Mouse (Mus musculus): ENCODE measurements around the gene Prl8a1. TPM values are rescaled to one million over a fixed set of nuclear protein-coding genes. Genes with fewer than 3 reads are reported as not detected.

The Prl8a1 gene
- total RNA-seq (2014; rRNA removed) (not detected in 2 replicates), polyA plus RNA-seq (2015; fragmentation: Nextera tagmentation; extraction: Ambion mirVana) (not detected in 2 replicates)

DNA sequence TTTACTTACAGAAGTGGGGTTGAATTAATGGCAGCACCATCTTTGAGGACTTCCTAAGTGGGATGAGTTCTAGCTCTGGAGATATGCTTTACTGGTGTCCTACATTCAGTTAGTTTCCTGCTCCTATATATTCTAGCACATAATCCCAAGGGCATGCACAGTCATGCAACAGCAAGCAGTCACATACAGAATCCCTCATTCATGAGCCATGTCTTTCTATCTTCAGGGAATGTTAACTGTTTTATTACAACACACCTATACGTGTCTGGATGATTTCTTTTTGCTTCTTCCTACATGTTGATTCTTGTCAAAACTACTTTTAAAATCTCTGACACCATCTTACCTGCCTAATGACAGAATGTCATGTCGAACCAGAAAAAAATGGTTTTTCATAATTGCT, at the start of gene Prl8a1:
TSS of gene Prl8a1 (minus strand) at position 101 of the 400 bp plus-strand sequence.
- no peaks in the 10 kb centered on the region for H3K27me3 ChIP-seq (ENCODE audit: insufficient read depth, low read length)
- H3K4me3 ChIP-seq (ENCODE audit: low read depth, low read length): no peak within 1 kb of the TSS
- no peaks in the 10 kb centered on the region for H3K9me3 ChIP-seq (ENCODE audit: low read length)
- 88% methylated on average over 2 of the region's 2 CpGs for WGBS
- no peak within 1 kb of the TSS for H3K4me2 ChIP-seq (ENCODE audit: low read depth)
- TF ChIP-seq CTCF (IDR thresholded peaks at IDR 0.05; ENCODE audit: low read depth): no peak
- DNase-seq: no peak
- no peak within 1 kb of the TSS for H3K9ac ChIP-seq
- H3K27ac ChIP-seq (ENCODE audit: low read depth, low read length): no peak within 1 kb of the TSS
- no peak for ATAC-seq
- H3K36me3 ChIP-seq (ENCODE audit: insufficient read depth): no peaks in the 10 kb centered on the region
- no peaks in the 10 kb centered on the region for H3K4me1 ChIP-seq (ENCODE audit: insufficient read depth)

DNA sequence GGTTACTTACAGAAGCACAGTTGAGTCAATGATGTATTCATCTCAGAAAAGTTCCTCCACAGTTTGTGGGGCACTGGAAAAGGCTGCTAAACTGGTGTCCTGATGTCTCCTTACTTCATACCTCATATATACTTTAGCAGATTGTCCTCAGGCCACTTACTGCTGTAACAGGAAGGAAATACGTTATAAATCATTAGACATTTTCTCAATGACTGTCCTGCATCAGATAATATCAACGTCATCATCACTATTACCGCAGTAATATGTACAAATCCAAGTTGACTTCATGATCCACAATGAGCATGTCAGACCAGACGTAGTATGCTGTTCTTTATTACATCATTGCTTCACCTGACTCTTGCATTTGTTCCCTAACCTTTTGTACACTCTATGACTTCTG, 28.5 kb upstream of the Prl8a1 start, which contains the start of gene Prl7b1:
TSS of gene Prl7b1 (minus strand) at position 101 of the 400 bp plus-strand sequence.
- Histone ChIP-seq H3K4me3 (ENCODE audit: low read depth, low read length) (no peak within 1 kb of the TSS), H3K36me3 (ENCODE audit: insufficient read depth) (no peaks in the 10 kb centered on the region), H3K9ac (no peak within 1 kb of the TSS), H3K27ac (ENCODE audit: low read depth, low read length) (no peak within 1 kb of the TSS), H3K4me1 (ENCODE audit: insufficient read depth) (no peaks in the 10 kb centered on the region), H3K27me3 (ENCODE audit: insufficient read depth, low read length) (no peaks in the 10 kb centered on the region), H3K4me2 (ENCODE audit: low read depth) (no peak within 1 kb of the TSS), H3K9me3 (ENCODE audit: low read length) (no peaks in the 10 kb centered on the region)
- TF ChIP-seq CTCF (IDR thresholded peaks at IDR 0.05; ENCODE audit: low read depth): no peak
- no peak for DNase-seq
- WGBS: 86% methylated on average over 4 of the region's 4 CpGs
- no peak for ATAC-seq

DNA sequence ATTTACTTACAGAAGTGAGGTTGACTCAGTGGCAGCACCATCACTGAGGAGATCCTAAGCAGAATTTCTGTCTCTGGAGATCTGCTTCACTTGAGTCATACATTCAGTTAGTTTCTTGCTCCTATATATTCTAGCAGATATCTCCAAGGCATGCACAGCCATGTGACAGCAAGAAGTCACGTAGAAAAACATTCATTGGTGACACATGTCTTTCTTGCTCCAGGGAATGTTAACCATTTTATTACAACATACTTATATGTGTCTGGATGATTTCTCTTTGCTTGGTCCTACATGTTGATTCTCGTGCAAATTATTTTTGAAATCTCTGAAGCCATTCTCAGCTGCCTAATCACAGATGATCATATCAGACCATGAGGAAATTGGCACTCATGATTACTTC, 17.5 kb downstream of the Prl8a1 start, which contains the start of gene Prl8a9:
TSS of gene Prl8a9 (minus strand) at position 101 of the 400 bp plus-strand sequence.
- Histone ChIP-seq H3K27me3 (ENCODE audit: insufficient read depth, low read length) (no peaks in the 10 kb centered on the region), H3K9me3 (ENCODE audit: low read length) (no peaks in the 10 kb centered on the region), H3K4me1 (ENCODE audit: insufficient read depth) (no peaks in the 10 kb centered on the region), H3K36me3 (ENCODE audit: insufficient read depth) (no peaks in the 10 kb centered on the region), H3K4me3 (ENCODE audit: low read depth, low read length) (no peak within 1 kb of the TSS), H3K4me2 (ENCODE audit: low read depth) (no peak within 1 kb of the TSS), H3K27ac (ENCODE audit: low read depth, low read length) (no peak within 1 kb of the TSS), H3K9ac (no peak within 1 kb of the TSS)
- TF ChIP-seq CTCF (IDR thresholded peaks at IDR 0.05; ENCODE audit: low read depth): no peak
- no peak for DNase-seq
- WGBS: 88% methylated on average over 2 of the region's 2 CpGs
- no peak for ATAC-seq

DNA sequence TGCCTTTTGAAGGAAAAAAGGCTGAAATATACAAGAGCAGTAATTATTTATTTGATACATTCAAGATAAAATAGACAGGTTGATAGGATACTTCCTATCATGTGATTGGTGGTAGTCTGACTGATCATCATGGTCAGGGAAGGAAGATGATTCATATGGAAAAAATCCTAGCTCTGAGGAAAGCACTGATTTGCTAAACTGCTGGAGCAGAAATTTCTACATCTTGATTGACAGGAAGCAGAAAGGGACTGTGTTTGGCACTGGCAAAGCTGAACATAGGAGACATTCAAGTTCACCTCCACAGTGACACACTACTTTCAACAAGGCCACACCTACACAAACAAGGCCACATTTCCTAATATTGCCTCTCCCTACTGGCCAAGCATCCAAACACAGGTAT, 28.6 kb downstream of the Prl8a1 start:
- Histone ChIP-seq H3K9me3 (ENCODE audit: low read length) (no peaks in the 10 kb centered on the region), H3K27ac (ENCODE audit: low read depth, low read length) (no peak overlapping the region), H3K4me3 (ENCODE audit: low read depth, low read length) (no peak overlapping the region), H3K9ac (no peak overlapping the region), H3K4me1 (ENCODE audit: insufficient read depth) (no peaks in the 10 kb centered on the region), H3K4me2 (ENCODE audit: low read depth) (no peak overlapping the region), H3K27me3 (ENCODE audit: insufficient read depth, low read length) (no peaks in the 10 kb centered on the region), H3K36me3 (ENCODE audit: insufficient read depth) (no peaks in the 10 kb centered on the region)
- no peak for TF ChIP-seq CTCF (IDR thresholded peaks at IDR 0.05; ENCODE audit: low read depth)
- no peak for ATAC-seq
- DNase-seq: no peak

Other genes starting within 250 kb of the Prl8a1 start
- gene Prl8a2, start 236.5 kb downstream of the Prl8a1 start, total RNA-seq (2014; rRNA removed): not detected in 2 replicates
- gene Prl8a2, start 236.5 kb downstream of the Prl8a1 start, polyA plus RNA-seq (2015; fragmentation: Nextera tagmentation; extraction: Ambion mirVana): not detected in 2 replicates
- not detected in 2 replicates for gene Prl2b1, start 191.3 kb downstream of the Prl8a1 start, total RNA-seq (2014; rRNA removed)
- gene Prl2b1, start 191.3 kb downstream of the Prl8a1 start, polyA plus RNA-seq (2015; fragmentation: Nextera tagmentation; extraction: Ambion mirVana): not detected in 2 replicates
- not detected in 2 replicates for gene Prl8a6, start 143.5 kb downstream of the Prl8a1 start, total RNA-seq (2014; rRNA removed)
- gene Prl8a6, start 143.5 kb downstream of the Prl8a1 start, polyA plus RNA-seq (2015; fragmentation: Nextera tagmentation; extraction: Ambion mirVana): not detected in 2 replicates
- not detected in 2 replicates for gene Prl8a8, start 69.0 kb downstream of the Prl8a1 start, total RNA-seq (2014; rRNA removed)
- gene Prl8a8, start 69.0 kb downstream of the Prl8a1 start, polyA plus RNA-seq (2015; fragmentation: Nextera tagmentation; extraction: Ambion mirVana): not detected in 2 replicates
- not detected in 2 replicates for gene Prl8a9, start 17.6 kb downstream of the Prl8a1 start, total RNA-seq (2014; rRNA removed)
- not detected in 2 replicates for gene Prl8a9, start 17.6 kb downstream of the Prl8a1 start, polyA plus RNA-seq (2015; fragmentation: Nextera tagmentation; extraction: Ambion mirVana)
- not detected in 2 replicates for gene Prl7b1, start 28.4 kb upstream of the Prl8a1 start, total RNA-seq (2014; rRNA removed)
- not detected in 2 replicates for gene Prl7b1, start 28.4 kb upstream of the Prl8a1 start, polyA plus RNA-seq (2015; fragmentation: Nextera tagmentation; extraction: Ambion mirVana)
- gene Prl7a1, start 60.3 kb upstream of the Prl8a1 start, total RNA-seq (2014; rRNA removed): not detected in 2 replicates
- gene Prl7a1, start 60.3 kb upstream of the Prl8a1 start, polyA plus RNA-seq (2015; fragmentation: Nextera tagmentation; extraction: Ambion mirVana): not detected in 2 replicates
- not detected in 2 replicates for gene Prl7a2, start 85.9 kb upstream of the Prl8a1 start, total RNA-seq (2014; rRNA removed)
- not detected in 2 replicates for gene Prl7a2, start 85.9 kb upstream of the Prl8a1 start, polyA plus RNA-seq (2015; fragmentation: Nextera tagmentation; extraction: Ambion mirVana)
- gene Prl7d1, start 134.6 kb upstream of the Prl8a1 start, total RNA-seq (2014; rRNA removed): not detected in 2 replicates
- not detected in 2 replicates for gene Prl7d1, start 134.6 kb upstream of the Prl8a1 start, polyA plus RNA-seq (2015; fragmentation: Nextera tagmentation; extraction: Ambion mirVana)
- gene Prl7c1, start 198.6 kb upstream of the Prl8a1 start, total RNA-seq (2014; rRNA removed): not detected in 2 replicates
- not detected in 2 replicates for gene Prl7c1, start 198.6 kb upstream of the Prl8a1 start, polyA plus RNA-seq (2015; fragmentation: Nextera tagmentation; extraction: Ambion mirVana)
- not detected in 2 replicates for gene Prl2a1, start 219.5 kb upstream of the Prl8a1 start, total RNA-seq (2014; rRNA removed)
- gene Prl2a1, start 219.5 kb upstream of the Prl8a1 start, polyA plus RNA-seq (2015; fragmentation: Nextera tagmentation; extraction: Ambion mirVana): not detected in 2 replicates

All from forebrain, postnatal 0 days (tissue).